Mouse (Mus musculus): ENCODE results near the gene Dnajb14. TPM values are rescaled to one million over a fixed set of nuclear protein-coding genes. Genes with fewer than 3 reads are reported as not detected.
A peak's percentile ranks its signal among the peaks of the same experiment; 100 is the strongest.

Dnajb14 gene
- total RNA-seq (2015): 32.0 and 33.3 TPM in 2 replicates
- 26.9 and 32.6 TPM in 2 replicates for total RNA-seq (2017)

DNA sequence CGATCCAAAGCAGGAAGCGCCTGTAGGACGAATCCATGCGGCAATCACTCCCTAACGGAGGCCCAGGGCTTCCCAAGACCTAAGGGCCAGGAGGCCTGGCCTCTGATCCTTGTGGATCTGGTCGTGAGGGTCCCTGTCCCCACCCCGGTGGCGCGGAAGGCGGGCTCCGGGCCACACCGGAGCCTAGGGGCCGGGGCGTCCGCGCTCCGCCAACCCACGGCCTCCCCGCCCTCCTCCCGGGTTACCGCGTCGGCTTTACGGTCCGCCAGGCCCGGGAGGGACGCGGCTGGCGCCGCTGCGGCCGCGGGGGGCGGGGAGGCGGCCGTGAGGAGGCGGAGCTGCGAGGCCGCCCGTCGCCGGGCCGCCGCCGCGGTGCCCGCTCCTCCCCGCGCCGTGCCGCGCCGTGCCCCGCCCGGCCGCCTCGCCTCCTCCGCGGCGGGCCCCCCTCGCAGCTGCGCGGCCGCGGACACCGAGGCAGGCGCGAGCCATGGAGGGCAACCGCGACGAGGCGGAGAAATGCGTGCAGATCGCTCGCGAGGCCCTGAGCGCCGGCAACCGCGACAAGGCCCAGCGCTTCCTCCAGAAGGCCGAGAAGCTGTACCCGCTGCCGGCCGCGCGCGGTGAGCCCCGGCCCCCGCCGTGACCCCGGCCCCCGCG lies at the start of gene Dnajb14:
Gene Dnajb14, plus strand, starts transcription at position 239 of the 657 bp plus-strand sequence.
- ATAC-seq (ENCODE audit: poor library complexity, severe bottlenecking): peak; percentile 13

DNA sequence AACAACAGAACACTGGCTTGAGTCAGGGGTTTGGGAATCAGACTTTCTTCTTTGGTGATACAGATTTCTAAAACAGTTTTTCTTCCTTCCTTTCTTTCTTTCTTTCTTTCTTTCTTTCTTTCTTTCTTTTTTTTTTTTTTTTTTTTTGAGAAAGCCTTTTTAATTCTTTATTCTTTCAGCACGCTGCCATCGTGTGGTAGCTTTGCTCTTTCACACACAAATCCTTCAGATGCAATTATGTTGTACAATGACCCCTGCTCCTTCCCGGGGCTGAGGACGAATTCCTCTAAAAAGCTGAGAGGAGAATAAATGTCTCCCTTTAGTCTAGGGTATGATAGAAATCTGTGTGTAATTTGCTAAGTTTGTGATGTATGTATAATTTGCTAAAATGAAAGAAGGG lies 48.8 kb upstream of the Dnajb14 start:
- no peak for ATAC-seq (ENCODE audit: poor library complexity, severe bottlenecking)

DNA sequence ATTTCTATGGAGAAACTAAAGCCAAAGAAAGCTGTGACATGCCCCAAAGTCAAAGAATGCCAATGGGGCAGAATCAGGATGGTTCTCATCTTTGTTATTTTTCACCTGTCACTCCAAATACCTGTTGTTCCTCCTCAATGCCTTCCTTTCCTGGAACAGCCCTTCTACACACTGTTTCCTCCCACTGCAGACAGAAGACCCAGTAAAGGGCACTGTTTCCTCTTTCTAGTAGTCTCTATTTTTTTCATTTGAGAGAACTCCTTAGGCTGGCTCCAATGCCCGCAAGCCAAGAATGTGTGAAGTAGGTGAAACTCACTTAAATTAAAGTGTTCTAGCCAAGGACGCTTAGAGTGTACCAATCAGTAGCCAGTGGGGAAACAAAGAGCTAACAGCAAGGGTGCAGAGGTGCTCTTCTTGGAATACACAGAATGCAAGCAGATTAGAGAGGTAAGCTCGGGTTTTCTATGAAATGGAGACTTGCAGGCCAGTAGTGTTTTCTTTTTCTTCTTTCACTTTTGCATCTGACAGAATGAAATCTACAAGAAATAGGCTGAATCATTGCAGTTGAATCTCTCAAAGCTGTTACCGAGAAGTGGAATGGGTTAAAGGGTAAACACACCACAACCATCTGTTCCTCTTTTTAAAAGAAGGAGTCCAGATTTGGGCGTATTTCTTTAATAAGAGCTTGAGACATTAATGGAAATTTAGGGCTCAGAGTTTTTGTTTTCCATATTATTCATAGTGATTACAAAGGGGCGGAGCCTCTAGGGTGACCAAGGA lies 46.6 kb upstream of the Dnajb14 start:
- ATAC-seq (ENCODE audit: poor library complexity, severe bottlenecking): peak; percentile 77

DNA sequence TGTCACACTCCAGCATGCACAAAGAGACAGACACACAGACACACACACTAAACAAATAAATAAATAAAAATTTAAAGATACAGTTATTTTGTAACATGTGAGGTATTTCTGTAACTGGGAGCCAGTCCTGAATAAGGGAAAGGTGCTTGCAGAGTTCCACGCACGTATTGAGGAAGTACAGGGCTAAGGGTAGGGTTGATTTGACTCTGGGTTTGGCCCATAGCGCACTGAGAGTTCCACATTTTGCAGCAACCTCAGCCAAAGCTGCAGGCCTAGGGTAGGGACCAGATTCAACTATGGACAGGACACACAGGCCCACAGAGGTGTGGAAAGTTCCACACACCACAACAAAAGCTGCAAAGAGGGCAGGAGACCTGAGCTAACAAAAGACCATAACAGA lies 44.2 kb upstream of the Dnajb14 start:
- ATAC-seq (ENCODE audit: poor library complexity, severe bottlenecking): peak; percentile 68

DNA sequence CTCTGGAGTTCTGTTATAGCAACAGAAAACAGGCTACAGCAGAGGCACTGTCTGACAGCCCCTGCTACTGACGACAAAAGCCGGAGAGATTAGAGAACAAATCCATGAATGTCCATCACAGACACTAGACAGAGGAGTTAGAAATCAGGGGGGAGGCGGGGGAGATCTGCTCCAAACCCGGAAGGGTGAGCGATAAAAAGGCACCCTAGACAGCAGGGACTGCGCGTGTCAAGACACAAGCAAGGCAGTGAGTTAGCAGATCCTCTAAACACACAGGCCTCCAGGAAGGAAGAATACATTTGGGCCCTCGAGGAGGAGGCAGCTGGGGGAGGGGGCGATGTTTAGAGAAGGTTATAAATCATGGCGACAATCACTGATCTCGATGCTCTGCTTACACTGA lies 39.8 kb upstream of the Dnajb14 start:
- ATAC-seq (ENCODE audit: poor library complexity, severe bottlenecking): no peak

DNA sequence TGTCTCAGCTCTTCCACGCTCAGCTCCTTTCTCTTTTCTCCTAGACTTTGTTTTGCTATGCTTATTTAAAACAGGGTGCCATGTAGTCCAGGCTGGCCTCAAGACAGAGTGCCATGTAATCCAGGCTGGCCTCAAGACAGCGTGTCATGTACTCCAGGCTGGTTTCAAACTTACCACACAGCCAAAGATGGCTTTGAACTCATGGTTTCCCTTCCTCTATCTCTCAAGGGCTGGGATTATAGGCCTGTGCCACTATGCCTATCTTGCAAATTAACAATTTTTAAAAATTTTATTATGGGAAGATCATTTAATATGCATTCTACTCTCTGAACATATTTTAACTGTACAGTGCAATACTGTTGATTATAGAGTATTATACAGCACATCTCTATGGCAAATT lies 36.3 kb upstream of the Dnajb14 start:
- peak; percentile 39 for ATAC-seq (ENCODE audit: poor library complexity, severe bottlenecking)

DNA sequence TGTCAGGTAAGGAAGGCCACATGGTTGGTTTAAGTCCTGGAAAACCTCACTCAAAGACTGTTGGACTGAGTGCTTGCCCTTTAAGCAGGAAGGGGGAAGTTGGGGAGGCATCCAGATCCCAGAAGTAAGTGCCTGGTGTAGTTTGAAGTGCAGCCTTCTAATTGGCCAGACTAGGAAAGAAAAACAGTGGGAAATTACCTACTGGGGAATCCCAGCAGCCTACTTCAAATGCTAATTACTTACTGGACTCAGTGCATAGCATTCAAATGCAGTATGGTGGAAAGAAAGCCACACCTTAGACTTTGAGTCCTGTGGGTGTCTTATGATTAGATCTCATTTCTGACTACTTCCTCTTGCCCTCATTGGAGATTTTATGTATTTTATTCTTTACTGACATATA lies 34.3 kb upstream of the Dnajb14 start:
- ATAC-seq (ENCODE audit: poor library complexity, severe bottlenecking): peak; percentile 48

DNA sequence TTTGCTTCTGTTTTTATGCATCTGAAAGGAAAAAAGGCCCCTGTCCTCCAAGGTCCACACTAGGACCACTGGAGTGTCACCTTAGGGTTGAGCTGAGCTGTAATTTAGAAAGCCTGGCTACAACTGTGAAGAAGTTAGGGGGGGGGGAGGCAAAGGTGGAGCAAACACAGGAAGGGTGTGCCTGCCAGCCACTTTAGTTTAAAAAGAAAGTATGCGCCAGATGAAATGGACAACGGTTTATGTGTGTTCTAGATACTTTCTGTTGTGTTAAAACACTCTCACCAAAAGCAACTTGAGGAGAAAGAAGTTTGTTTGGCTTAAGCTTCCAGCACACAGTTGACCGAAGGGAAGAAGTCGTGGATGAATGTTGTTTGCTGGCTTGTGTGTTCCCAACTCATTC lies 33.8 kb upstream of the Dnajb14 start:
- ATAC-seq (ENCODE audit: poor library complexity, severe bottlenecking): no peak

DNA sequence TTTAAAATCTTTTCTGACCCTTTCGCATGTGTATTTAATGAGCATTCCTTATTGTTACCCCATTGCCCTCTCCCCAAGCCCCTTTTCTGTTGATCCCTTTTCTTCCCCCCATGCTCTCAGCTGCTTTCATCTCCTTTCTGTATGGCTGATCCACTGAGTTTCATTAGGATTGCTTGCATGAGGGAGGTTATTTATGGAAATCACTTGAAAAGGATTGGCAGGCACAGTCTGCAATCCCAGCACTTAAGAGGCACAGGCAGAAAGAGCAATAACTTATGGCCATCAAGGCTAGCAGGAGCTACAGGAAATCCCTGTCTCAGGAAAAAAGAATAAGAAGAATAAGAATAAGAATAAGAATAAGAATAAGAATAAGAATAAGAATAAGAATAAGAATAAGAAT lies 30.9 kb upstream of the Dnajb14 start:
- no peak for ATAC-seq (ENCODE audit: poor library complexity, severe bottlenecking)

DNA sequence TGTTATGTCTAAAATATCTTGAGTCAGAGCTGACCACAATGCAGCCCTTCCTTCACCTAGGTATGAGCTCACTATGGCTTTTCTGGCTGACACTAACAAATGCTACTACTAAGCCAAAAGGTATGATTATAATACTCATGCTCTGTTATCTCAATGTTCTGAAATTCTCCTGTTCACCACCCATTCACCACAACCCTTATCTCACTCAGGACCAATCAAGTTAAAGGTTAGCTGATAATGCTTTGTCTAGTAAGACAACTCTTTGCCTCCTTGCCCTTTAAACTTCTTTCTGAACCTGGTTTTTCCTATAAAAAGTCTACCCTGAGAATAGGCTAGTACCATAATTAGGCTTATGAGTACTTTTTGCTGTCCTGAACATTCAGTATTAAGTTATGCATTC lies 29.3 kb upstream of the Dnajb14 start:
- ATAC-seq (ENCODE audit: poor library complexity, severe bottlenecking): no peak

DNA sequence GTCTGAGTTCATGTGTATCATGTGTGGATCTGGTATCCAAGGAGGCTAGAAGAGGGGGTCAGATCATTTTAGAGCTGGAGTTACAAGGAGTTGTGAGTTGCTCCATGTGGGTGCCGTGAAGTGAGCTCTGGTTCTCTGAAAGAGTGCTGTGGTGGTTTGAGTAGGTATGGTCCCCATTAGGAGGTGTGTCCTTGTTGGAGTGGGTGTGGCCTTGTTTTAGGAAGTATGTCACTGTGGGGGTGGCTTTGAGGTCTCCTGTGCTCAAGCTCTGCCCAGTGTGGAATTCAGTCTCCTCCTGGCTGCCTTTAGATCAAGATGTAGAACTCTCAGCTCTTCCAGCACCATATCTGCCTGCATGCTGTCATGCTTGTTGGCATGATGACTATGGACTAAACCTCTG lies 24.5 kb upstream of the Dnajb14 start:
- ATAC-seq (ENCODE audit: poor library complexity, severe bottlenecking): no peak

DNA sequence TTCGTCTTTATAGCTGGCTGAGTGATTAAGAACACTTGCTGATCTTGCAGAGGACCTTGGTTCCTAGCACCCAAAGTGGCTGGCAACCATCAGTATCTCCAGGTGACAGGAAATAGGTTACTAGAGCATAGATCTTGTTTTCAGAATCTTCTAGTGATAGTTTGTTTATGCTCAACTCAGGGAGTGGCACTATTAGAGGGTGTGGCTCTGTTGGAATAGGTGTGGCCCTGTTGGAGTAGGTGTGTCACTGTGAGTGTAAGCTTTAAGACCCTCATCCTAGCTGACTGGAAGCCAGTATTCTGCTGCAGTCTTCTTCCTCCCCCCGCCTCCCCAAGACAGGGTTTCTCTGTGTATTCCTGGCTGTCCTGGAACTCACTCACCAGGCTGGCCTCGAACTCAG lies 23.2 kb upstream of the Dnajb14 start:
- ATAC-seq (ENCODE audit: poor library complexity, severe bottlenecking): no peak

DNA sequence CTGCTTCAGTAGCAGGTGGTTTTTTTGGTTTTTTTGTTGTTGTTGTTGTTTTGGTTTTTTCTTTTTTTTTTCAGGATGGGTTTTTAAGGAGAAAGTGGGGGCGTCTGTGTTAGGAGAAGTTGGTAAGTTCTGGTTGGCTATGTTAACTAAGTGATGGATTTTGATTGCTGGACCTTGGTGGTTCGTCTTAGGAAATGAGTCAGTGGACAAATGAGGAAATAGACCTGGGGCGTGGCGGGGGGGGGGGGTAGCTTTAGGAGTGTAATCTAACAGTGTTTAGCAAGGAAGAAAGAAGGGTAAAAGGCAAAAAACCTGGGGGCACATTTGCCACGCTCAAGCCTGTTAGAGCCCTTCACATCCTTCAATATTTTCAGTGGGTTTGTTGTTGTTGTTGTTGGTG lies 20.9 kb upstream of the Dnajb14 start:
- ATAC-seq (ENCODE audit: poor library complexity, severe bottlenecking): peak; percentile 85

DNA sequence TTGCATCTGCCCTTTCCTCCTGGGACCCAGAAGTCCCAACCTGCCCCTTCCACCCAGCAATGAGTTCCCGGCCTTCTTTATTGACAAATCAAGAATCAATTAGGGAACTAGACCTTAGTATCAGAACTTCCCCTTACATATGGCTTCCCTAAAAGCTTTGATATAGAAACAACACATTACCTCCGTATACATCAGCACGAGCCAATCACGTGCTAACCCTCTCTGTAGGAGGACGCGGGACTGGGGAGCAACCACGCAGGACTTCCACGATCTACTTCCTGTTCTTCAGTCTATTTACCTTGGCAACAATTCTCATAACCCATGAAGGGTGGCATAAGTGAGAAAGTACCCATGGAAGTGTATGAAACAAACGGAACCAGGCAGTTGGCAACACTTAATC lies 19.1 kb upstream of the Dnajb14 start:
- peak; percentile 81 for ATAC-seq (ENCODE audit: poor library complexity, severe bottlenecking)

DNA sequence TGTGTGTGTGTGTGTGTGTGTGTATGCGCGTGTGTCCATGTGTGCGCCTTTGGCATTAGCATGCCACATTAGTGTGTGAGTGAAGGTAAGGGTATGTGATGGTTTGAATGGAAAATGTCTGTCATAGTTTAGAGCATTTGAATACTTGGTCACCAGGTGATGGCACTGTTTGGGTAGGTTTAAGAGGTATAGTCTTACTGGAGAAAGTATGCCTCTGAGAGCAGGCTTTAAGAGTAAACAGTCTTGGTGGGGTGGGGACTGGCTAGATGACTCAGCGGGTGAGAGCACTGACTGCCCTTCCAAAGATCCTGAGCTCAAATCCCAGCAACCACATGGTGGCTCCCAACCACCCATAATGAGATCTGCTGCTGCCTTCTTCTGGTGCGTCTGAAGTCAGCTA lies 17.8 kb upstream of the Dnajb14 start:
- no peak for ATAC-seq (ENCODE audit: poor library complexity, severe bottlenecking)

DNA sequence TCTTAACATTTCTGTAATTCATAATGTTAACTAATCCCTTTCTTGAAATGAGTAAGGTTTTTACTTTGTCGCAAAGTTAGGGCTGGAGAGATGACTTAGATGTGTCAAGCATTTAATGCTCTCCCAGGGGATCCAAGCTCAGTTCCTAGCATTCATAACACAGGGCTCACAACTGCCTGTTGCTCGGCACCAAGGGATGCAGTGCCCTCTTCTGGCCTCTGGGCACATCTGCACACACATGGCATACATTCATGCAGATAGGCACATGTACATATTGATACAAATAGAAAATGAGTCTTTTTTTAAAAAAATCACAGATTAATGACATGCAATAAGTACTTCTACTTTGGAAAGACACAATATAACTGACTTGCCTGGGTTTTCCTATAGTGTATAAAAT lies 16.3 kb upstream of the Dnajb14 start:
- ATAC-seq (ENCODE audit: poor library complexity, severe bottlenecking): no peak

DNA sequence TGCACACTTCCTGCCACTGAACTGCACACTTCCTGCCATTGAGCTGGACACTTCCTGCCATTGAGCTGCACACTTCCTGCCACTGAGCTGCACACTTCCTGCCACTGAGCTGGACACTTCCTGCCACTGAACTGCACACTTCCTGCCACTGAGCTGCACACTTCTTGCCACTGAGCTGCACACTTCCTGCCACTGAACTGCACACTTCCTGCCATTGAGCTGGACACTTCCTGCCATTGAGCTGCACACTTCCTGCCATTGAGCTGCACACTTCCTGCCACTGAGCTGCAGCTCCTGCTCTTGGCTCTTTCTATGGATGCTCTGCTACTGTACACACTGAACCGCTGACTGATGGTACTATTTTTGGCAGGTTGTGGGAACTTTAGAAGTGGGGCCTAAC lies 14.5 kb upstream of the Dnajb14 start:
- ATAC-seq (ENCODE audit: poor library complexity, severe bottlenecking): peak; percentile 36

DNA sequence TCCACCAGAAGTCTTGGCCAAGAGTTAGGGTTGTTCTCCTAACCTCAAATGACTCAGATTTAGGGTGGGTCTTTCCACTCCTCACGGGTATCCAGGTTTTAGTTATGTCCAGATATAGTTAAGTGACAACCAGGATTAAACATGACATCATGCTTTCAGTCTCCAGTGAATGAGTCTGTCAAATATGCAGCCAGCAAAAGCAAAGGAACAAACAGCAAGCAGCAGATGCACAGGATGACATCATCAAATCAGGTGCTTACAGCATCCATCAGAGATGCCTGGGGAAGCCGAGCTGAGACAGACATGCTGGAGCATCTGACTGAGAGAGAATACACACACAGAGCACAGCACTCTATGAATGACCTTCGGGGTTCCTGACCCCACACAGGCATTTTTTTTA lies 12.1 kb upstream of the Dnajb14 start:
- no peak for ATAC-seq (ENCODE audit: poor library complexity, severe bottlenecking)

DNA sequence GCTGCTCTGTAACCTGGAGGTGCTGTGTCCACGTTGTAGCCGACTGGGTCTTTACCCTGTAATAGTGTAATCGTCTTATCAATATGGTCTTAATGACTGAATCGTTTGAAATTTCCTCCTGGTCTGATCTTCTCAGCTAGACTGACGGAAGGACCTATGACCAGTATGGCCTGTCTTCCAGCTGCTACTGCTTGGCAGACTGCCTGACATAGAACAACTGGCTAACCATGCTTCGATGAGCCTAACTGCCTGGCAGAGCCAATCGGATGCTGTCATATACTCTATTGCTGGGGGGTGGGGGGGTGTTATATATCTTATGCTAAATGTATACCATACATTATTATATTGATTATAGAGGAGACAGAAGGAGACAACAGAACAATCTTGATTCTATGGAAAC lies 11.4 kb upstream of the Dnajb14 start:
- no peak for ATAC-seq (ENCODE audit: poor library complexity, severe bottlenecking)

DNA sequence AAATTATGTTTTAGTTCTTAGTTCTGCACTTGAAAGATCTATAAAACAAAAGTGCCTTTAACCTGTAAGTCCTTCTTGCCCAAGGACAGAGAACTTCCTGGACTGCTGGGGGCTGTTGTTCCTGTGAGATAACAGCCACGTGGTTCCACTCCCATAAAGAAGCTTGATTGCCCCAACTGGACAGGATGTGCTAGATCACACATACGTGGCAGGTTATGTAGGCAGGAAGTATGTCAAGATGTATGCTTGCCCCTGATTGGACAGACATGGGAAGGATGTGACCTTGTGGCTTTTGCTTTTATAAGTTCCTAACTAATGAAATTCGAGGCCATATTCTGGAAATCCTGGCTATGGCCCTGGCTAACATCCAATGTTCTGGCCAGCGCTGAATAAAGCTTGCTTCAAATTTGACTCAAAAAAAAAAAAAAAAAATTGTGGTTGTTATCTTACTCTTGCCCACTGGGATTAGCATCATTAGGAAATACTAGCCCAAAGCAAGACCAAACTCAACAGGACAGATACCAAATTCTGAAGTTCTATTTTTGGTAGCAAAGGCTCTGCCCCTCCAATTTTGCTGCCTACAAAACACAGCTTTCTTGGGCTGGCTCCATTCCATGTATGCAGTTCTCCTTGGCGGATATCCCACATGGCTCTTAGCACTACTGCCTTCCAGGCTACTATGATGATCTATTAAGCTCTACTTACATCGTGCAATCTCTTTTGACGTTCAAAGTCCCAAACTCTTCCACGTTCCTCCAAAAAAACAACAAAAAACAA lies 6.9 kb upstream of the Dnajb14 start:
- peak; percentile 37 for ATAC-seq (ENCODE audit: poor library complexity, severe bottlenecking)

DNA sequence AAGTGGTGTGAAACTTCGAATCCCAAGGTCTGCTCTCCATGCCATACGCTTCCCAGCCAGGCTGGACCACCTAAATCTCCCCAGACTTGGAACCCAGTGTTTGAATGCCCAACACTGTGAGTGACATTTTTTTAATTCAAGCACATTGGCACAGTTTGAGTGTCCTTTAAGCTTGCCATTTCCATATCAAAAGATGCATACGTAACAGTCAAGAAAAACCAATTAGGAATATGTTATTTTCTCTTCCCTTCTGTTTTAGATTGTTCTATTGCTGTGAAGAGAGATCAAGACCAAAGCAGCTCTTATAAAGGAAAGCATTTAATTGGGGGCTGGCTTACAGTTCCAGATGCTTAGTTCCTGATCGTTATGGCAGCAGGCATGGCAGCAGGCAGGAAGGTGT lies 6.0 kb upstream of the Dnajb14 start:
- ATAC-seq (ENCODE audit: poor library complexity, severe bottlenecking): no peak

DNA sequence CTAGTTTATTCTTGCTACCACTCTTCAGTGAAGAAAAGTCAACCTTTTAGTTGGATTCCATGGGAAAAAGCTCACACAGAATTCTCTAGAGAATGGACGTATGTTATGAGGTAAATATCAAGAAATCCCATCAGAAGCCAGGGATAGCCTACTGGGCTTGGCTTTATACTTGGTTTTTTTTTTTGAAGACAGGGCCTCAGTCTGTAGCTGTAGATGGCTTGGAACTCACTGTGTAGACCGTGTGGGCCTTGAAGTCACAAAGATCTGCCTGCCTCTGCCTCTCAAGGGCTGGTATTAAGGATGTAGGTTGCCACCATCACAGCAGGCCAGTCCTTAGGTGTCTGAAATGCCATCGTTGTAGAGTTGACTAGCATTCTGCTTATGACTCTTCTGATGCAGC lies 4.9 kb upstream of the Dnajb14 start:
- ATAC-seq (ENCODE audit: poor library complexity, severe bottlenecking): no peak

Measured in megakaryocyte, adult 5-6 weeks (primary cell).